Mouse (Mus musculus): ENCODE results near the gene Abcc12. TPM values are rescaled to one million over a fixed set of nuclear protein-coding genes. Genes with fewer than 3 reads are reported as not detected.

Abcc12 gene
- polyA plus RNA-seq, 1 experiment from 2014 or later: not detected

DNA sequence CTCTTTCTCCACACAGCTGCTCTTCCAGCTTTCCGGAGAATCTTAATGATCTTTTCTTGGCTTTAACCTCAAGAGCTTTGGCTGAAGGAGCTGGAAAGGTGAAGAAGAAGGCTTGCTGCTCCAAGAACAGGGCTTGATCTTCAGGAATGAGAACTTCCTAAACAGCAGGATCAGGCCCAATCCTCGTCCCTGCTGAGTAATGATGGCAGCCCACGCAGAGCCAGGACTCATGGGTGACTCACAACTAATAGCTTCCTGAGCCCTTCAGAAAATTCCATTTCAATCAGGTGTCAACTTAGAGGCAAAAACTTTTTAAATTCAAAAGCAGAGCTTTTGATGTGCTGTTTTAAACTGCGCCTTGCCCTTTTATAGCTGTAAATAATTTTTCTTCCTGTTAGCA lies 135.0 kb downstream of the Abcc12 start:
- Histone ChIP-seq H3K27me3 (ENCODE audit: control insufficient read depth, insufficient read depth, low read length) (no peaks in the 10 kb centered on the region), H3K4me1 (replicated peaks; ENCODE audit: control insufficient read depth, insufficient read depth, low read length) (no peaks in the 10 kb centered on the region), H3K9me3 (ENCODE audit: control insufficient read depth, low read length) (no peaks in the 10 kb centered on the region), H3K4me3 (ENCODE audit: low read depth, low read length) (no peak overlapping the region), H3K36me3 (ENCODE audit: control insufficient read depth, insufficient read depth, low read length) (no peaks in the 10 kb centered on the region), H3K9ac (ENCODE audit: low read depth, low read length) (no peak overlapping the region), H3K4me2 (replicated peaks; ENCODE audit: low read depth, low read length) (no peak overlapping the region), H3K27ac (ENCODE audit: low read depth, low read length) (no peak overlapping the region)
- DNase-seq (ENCODE audit: low spot score) (no peak), ATAC-seq (ENCODE audit: low FRiP score) (no peak)
- 82% methylated on average over 4 of the region's 4 CpGs for WGBS

- DNase-seq (ENCODE audit: low spot score): no peak
- Histone ChIP-seq H3K27me3 (ENCODE audit: control insufficient read depth, insufficient read depth, low read length) (no peaks in the 10 kb centered on the region), H3K4me3 (ENCODE audit: low read depth, low read length) (no peak overlapping the region), H3K36me3 (ENCODE audit: control insufficient read depth, insufficient read depth, low read length) (no peaks in the 10 kb centered on the region), H3K9me3 (ENCODE audit: control insufficient read depth, low read length) (no peaks in the 10 kb centered on the region), H3K4me2 (replicated peaks; ENCODE audit: low read depth, low read length) (no peak overlapping the region), H3K9ac (ENCODE audit: low read depth, low read length) (no peak overlapping the region), H3K4me1 (replicated peaks; ENCODE audit: control insufficient read depth, insufficient read depth, low read length) (0 out of 2 replicates have a peak, but pooled peaks cover 2% of the 10 kb centered on the region), H3K27ac (ENCODE audit: low read depth, low read length) (no peak overlapping the region)
- no peak for ATAC-seq (ENCODE audit: low FRiP score)
- WGBS: 95% methylated on average over 2 of the region's 2 CpGs
Measured at GRCm38 (mm10) chr8:86443744-86444143, 136.7 kb downstream of the Abcc12 start.

GRCm38 (mm10) chr8:86438983-86439299 lies 141.5 kb downstream of the Abcc12 start:
- Histone ChIP-seq H3K9ac (ENCODE audit: low read depth, low read length) (no peak overlapping the region), H3K4me2 (replicated peaks; ENCODE audit: low read depth, low read length) (no peak overlapping the region), H3K4me1 (replicated peaks; ENCODE audit: control insufficient read depth, insufficient read depth, low read length) (0 out of 2 replicates have a peak, but pooled peaks cover 2% of the 10 kb centered on the region), H3K36me3 (ENCODE audit: control insufficient read depth, insufficient read depth, low read length) (no peaks in the 10 kb centered on the region), H3K27me3 (ENCODE audit: control insufficient read depth, insufficient read depth, low read length) (no peaks in the 10 kb centered on the region), H3K9me3 (ENCODE audit: control insufficient read depth, low read length) (no peaks in the 10 kb centered on the region), H3K27ac (ENCODE audit: low read depth, low read length) (peak overlapping the region; percentile 18), H3K4me3 (ENCODE audit: low read depth, low read length) (no peak overlapping the region)
- DNase-seq (ENCODE audit: low spot score): no peak
- no peak; the same call in 1 of the 2 replicates for ATAC-seq (ENCODE audit: low FRiP score)
- WGBS: 25% methylated on average over 3 of the region's 3 CpGs

DNA sequence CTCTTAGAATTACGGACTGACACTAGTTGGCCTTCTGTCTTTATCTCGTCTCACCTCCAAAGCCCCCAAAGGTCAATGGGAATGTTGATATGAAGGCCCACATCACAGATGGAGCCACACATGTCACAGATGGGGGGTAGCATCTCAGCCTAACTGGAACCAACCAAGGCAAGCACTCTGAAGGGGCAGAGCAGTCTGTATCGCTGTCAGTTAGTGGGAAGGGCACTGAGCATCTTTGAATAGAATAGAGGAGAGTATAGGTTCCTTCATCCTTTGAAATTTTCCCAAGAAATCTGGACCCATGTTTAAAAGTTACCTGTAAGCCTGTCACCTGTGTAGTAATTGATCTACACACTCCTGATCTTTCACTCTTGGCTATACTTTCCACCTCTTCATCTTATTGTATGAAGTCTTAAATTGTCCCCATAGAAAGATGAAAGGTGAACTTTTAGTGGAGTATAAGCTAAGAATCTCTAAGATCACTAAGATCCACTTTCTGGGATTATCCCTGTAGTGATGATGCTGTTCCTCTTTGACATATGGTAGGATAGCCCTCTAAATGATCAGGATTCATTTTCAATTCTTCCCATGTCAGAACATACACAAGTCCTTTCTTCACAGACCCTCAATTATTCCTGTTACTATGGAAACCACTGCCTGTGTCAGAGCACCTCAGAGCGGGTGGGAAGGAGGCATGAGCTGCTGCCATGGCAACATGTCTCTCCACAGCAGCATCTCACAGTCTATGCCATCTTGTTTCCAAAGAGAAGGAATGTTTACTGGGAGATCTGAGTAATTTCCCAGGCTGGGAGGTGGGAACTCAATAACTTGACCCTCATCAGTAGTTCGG lies 142.1 kb downstream of the Abcc12 start:
- Histone ChIP-seq H3K27ac (ENCODE audit: low read depth, low read length) (peak overlapping the region; percentile 38), H3K9me3 (ENCODE audit: control insufficient read depth, low read length) (no peaks in the 10 kb centered on the region), H3K27me3 (ENCODE audit: control insufficient read depth, insufficient read depth, low read length) (no peaks in the 10 kb centered on the region), H3K4me1 (replicated peaks; ENCODE audit: control insufficient read depth, insufficient read depth, low read length) (0 out of 2 replicates have a peak, but pooled peaks cover 2% of the 10 kb centered on the region), H3K36me3 (ENCODE audit: control insufficient read depth, insufficient read depth, low read length) (no peaks in the 10 kb centered on the region), H3K4me2 (replicated peaks; ENCODE audit: low read depth, low read length) (no peak overlapping the region), H3K4me3 (ENCODE audit: low read depth, low read length) (no peak overlapping the region), H3K9ac (ENCODE audit: low read depth, low read length) (no peak overlapping the region)
- 46% methylated on average over 5 of the region's 5 CpGs for WGBS
- DNase-seq (ENCODE audit: low spot score) (peak; percentile 82), ATAC-seq (ENCODE audit: low FRiP score) (peak; percentile 97)

DNA sequence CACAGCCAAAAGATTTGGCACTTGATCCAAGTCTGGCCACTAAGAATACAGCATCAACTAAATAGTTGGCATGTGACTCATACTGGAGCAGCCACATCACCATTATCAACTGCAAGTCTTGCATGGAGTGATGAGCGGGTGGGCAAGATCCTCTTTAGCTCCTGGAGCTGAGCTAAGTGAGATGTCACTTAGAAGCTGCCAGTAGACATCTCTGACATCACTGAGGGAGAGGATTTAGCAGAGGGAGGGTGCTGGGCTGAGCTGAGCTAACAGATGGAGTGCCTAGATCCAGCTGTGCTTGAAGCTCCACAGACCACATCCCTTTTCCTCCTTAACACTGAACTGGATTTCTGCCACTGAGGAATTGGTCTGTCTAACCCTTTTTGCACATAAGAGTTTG lies 143.1 kb downstream of the Abcc12 start:
- Histone ChIP-seq H3K4me1 (replicated peaks; ENCODE audit: control insufficient read depth, insufficient read depth, low read length) (0 out of 2 replicates have a peak, but pooled peaks cover 2% of the 10 kb centered on the region), H3K4me3 (ENCODE audit: low read depth, low read length) (no peak overlapping the region), H3K27ac (ENCODE audit: low read depth, low read length) (no peak overlapping the region), H3K27me3 (ENCODE audit: control insufficient read depth, insufficient read depth, low read length) (no peaks in the 10 kb centered on the region), H3K36me3 (ENCODE audit: control insufficient read depth, insufficient read depth, low read length) (no peaks in the 10 kb centered on the region), H3K9ac (ENCODE audit: low read depth, low read length) (no peak overlapping the region), H3K9me3 (ENCODE audit: control insufficient read depth, low read length) (no peaks in the 10 kb centered on the region), H3K4me2 (replicated peaks; ENCODE audit: low read depth, low read length) (no peak overlapping the region)
- WGBS: 74% methylated on average over 1 of the region's 1 CpGs
- no peak for DNase-seq (ENCODE audit: low spot score)
- ATAC-seq (ENCODE audit: low FRiP score): no peak

Other genes starting within 250 kb of the Abcc12 start
- gene Lonp2, start 43.4 kb upstream of the Abcc12 start, polyA plus RNA-seq (2014; fragmentation: Nextera tagmentation; extraction: Ambion mirVana): 67.4 and 86.7 TPM in 2 replicates
- 5.9 and 6.3 TPM in 2 replicates for gene Gm10638, start 165.0 kb upstream of the Abcc12 start, polyA plus RNA-seq (2014; fragmentation: Nextera tagmentation; extraction: Ambion mirVana)
- 78.8 and 82.9 TPM in 2 replicates for gene Siah1a, start 165.2 kb upstream of the Abcc12 start, polyA plus RNA-seq (2014; fragmentation: Nextera tagmentation; extraction: Ambion mirVana)

Measured in hindbrain, embryonic 11.5 days (tissue).